Mouse (Mus musculus): ENCODE results near the gene Cpne1.

DNA sequence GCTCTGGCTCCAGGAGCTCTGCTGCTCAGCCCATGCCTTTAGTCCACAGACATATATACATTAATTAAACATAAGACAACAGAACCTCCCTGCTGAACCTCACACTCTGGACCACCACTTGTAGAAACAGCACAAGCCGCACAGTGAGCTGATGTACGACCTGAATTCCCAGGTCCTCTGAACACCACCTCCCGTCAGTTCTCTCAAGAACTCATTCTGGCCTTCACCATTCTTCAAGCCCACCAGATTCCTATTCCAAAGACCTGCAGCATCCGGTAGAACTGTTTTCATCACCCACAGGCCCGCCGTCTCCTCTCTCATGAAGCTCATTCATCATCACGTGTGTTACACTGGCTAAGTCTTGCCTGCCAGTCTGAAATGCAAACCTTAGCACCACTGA, 31.4 kb downstream of the Cpne1 start:
- no peak for TF ChIP-seq CTCF (IDR thresholded peaks at IDR 0.05; ENCODE audit: control insufficient read depth, insufficient read depth, insufficient replicate concordance, low read depth, low read length)
- TF ChIP-seq POLR2A (IDR thresholded peaks at IDR 0.05; ENCODE audit: control insufficient read depth, low read depth, low read length): no peak

Measured in testis, adult 2 months (tissue).